9 mouse cellular contexts compared by ENCODE assay signal in genomic region chr17:28163666-28164065, GRCm38 (mm10). TPM values are rescaled to one million over a fixed set of nuclear protein-coding genes. Genes with fewer than 3 reads are reported as not detected.
DNase-seq lines count a peak whose midpoint lies in the region; TF ChIP-seq lines count a peak whose summit lies in the region.
"Had no signal": no experiment of that assay in that cellular context is flagged by ENCODE, and none has a peak within 500 bp of the region (broad histone marks: within the 10 kb centered on the region; RNA-seq: fewer than 3 reads in every experiment).

No protein-coding gene starts in this region.

- peaks cover 22% of the 10 kb centered on the region for H3K27me3 ChIP-seq in E14TG2a.4 (ENCODE audit: insufficient read depth, low read length)

- H3K4me3 ChIP-seq in E14TG2a.4 (replicated peaks; ENCODE audit: low read length) = no peak overlapping the region
- no peak overlapping the region for H3K4me3 ChIP-seq in embryonic fibroblast, embryonic 13.5 days (ENCODE audit: insufficient read depth, low read length)
- H3K4me3 ChIP-seq: heart, embryonic 13.5 days had no signal

- H3K36me3 ChIP-seq in E14TG2a.4 (ENCODE audit: insufficient read depth, low read length) = peaks cover 49% of the 10 kb centered on the region
- H3K36me3 ChIP-seq: heart, embryonic 13.5 days had no signal

- peak; percentile 85 to 87 for DNase-seq in adrenal gland, postnatal 36 days
- DNase-seq in heart, postnatal 25 days (ENCODE audit: low spot score) = peak; percentile 42
- DNase-seq in layer of hippocampus, postnatal 10 days (ENCODE audit: low spot score in 2 of 2) = peak; percentile 85 to 87
- peak; percentile 75 to 84 for DNase-seq in lung, postnatal 4 days
- DNase-seq in right cerebral cortex, postnatal 14 days = peak; percentile 76
- peak; percentile 79 for DNase-seq in urinary bladder, postnatal 25 days (ENCODE audit: low spot score)

- intact Hi-C loops in heart, postnatal 25 days (cut with DNase I) = loop anchor here (1.0 to 5.0 kb wide), 3 partner anchors 78 to 256 kb away; partner anchors contain the start of genes Anks1 and Taf11

- peaks cover 58% of the 10 kb centered on the region for H3K4me1 ChIP-seq in E14TG2a.4 (replicated peaks; ENCODE audit: low read depth, low read length)
- no peaks in the 10 kb centered on the region for H3K4me1 ChIP-seq in embryonic fibroblast, embryonic 13.5 days (ENCODE audit: control insufficient read depth, insufficient read depth, low read length)

- no peaks in the 10 kb centered on the region for H3K9me3 ChIP-seq in E14TG2a.4 (ENCODE audit: low read length)
- H3K9me3 ChIP-seq: heart, embryonic 13.5 days had no signal

- H3K27ac ChIP-seq in embryonic fibroblast, embryonic 13.5 days (ENCODE audit: insufficient read depth, low read length) = no peak overlapping the region
- H3K27ac ChIP-seq: heart, embryonic 13.5 days had no signal

- peak; percentile 86 for TF ChIP-seq CTCF in E14TG2a.4 (conservative IDR thresholded peaks at IDR 0.05; ENCODE audit: low read length)
- peak; percentile 95 for TF ChIP-seq CTCF in embryonic fibroblast, embryonic 13.5 days (IDR thresholded peaks at IDR 0.05; ENCODE audit: borderline replicate concordance, insufficient read depth, low read length)

- TF ChIP-seq POLR2A in embryonic fibroblast, embryonic 13.5 days (IDR thresholded peaks at IDR 0.05; ENCODE audit: low read depth, low read length) = no peak

RNA-seq across cellular contexts. Expression of gene Zfp523, which starts 13.3 kb away (rescaled TPM):
- total RNA-seq in adrenal gland, postnatal 36 days (2021) = 10 to 100 TPM; 36.9 to 37.1 TPM
- polyA plus RNA-seq in embryonic fibroblast, embryonic 13.5 days (2011; ENCODE audit: insufficient read length, low read depth, missing spikeins) = 12.8 and 15.8 TPM in 2 replicates
- 10 to 100 TPM; 11.5 to 12.4 TPM for total RNA-seq in heart, postnatal 25 days (2021)
- total RNA-seq in layer of hippocampus, postnatal 10 days (2021) = 10 to 100 TPM; 76.1 to 80.4 TPM

RNA-seq across cellular contexts. Expression of gene Scube3, which starts 21.7 kb away (rescaled TPM):
- 10 to 100 TPM; 14.5 to 16.0 TPM for total RNA-seq in adrenal gland, postnatal 36 days (2021)
- polyA plus RNA-seq in embryonic fibroblast, embryonic 13.5 days (2011; ENCODE audit: insufficient read length, low read depth, missing spikeins) = 3.3 and 4.7 TPM in 2 replicates
- under 1 TPM; 0.53 to 0.73 TPM for total RNA-seq in heart, postnatal 25 days (2021)
- total RNA-seq in layer of hippocampus, postnatal 10 days (2021) = 1 to 10 TPM; 2.5 to 3.5 TPM

RNA-seq across cellular contexts. Expression of gene Def6, which starts 43.9 kb away (rescaled TPM):
- 1 to 10 TPM; 1.4 to 1.5 TPM for total RNA-seq in adrenal gland, postnatal 36 days (2021)
- polyA plus RNA-seq in embryonic fibroblast, embryonic 13.5 days (2011; ENCODE audit: insufficient read length, low read depth, missing spikeins) = 26.2 and 26.5 TPM in 2 replicates
- total RNA-seq in heart, postnatal 25 days (2021) = 1 to 10 TPM; 2.4 to 2.8 TPM
- 1 to 10 TPM; 6.4 to 7.1 TPM for total RNA-seq in layer of hippocampus, postnatal 10 days (2021)
